Mouse (Mus musculus): ENCODE results near the gene Ralgapb. TPM values are rescaled to one million over a fixed set of nuclear protein-coding genes. Genes with fewer than 3 reads are reported as not detected.
"Not testable (repeated sequence)": the region's sequence is repeated elsewhere in the genome, so short reads cannot be mapped to it uniquely, and the experiment has no call there.

Gene Ralgapb
- polyA plus RNA-seq, 1 experiment from 2014 or later, result 20.3 TPM

DNA sequence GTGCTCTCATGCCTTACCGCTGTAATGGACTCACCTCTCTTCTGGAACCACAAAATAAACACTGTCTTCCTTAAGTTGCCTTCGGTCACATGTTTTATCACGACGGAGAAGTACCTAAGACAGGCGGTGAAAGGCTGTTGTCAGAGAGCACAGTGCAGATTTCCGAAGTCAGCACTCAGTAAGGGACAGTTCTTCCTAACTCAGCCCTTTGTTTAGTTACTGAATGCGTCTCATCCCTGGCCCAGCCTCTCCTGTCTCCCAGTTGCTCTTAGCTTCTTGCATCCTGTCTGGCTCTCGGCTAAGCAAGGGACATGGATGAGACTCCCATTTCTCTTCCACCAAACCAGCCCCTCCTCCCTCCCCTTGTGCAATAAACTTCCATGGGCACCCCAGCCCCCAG, 23.6 kb upstream of the Ralgapb start:
- 29% methylated on average over 8 of the region's 8 CpGs for WGBS

GRCm38 (mm10) chr2:158389421-158389820, 20.2 kb upstream of the Ralgapb start:
- no peak overlapping the region for H3K9ac ChIP-seq (ENCODE audit: low read length)
- no peak overlapping the region for H3K4me2 ChIP-seq (ENCODE audit: low read length)
- DNase-seq (ENCODE audit: low spot score) (peak; percentile 25), ATAC-seq (replicated peaks; ENCODE audit: low FRiP score, low TSS enrichment, low read depth) (no peak)
- H3K27ac ChIP-seq (ENCODE audit: low read depth), result no peak overlapping the region
- no peaks in the 10 kb centered on the region for H3K9me3 ChIP-seq (ENCODE audit: control insufficient read depth, low read length)
- no peaks in the 10 kb centered on the region for H3K36me3 ChIP-seq (ENCODE audit: control insufficient read depth, insufficient read depth, low read length)
- 91% methylated on average over 7 of the region's 7 CpGs for WGBS
- H3K4me3 ChIP-seq (ENCODE audit: low read depth, low read length), result no peak overlapping the region
- H3K4me1 ChIP-seq (replicated peaks; ENCODE audit: control insufficient read depth, insufficient read depth, low read length), result no peaks in the 10 kb centered on the region
- no peaks in the 10 kb centered on the region for H3K27me3 ChIP-seq (replicated peaks; ENCODE audit: control insufficient read depth, insufficient read depth, low read length)

More for the DNA sequence above, 23.6 kb upstream of the Ralgapb start:
- no peaks in the 10 kb centered on the region for H3K27me3 ChIP-seq (replicated peaks; ENCODE audit: control insufficient read depth, insufficient read depth, low read length)
- no peak overlapping the region for H3K9ac ChIP-seq (ENCODE audit: low read length)
- no peaks in the 10 kb centered on the region for H3K36me3 ChIP-seq (ENCODE audit: control insufficient read depth, insufficient read depth, low read length)
- ATAC-seq (replicated peaks; ENCODE audit: low FRiP score, low TSS enrichment, low read depth), result no peak
- DNase-seq (ENCODE audit: low spot score), result peak; percentile 49
- H3K4me1 ChIP-seq (replicated peaks; ENCODE audit: control insufficient read depth, insufficient read depth, low read length), result no peaks in the 10 kb centered on the region
- H3K4me3 ChIP-seq (ENCODE audit: low read depth, low read length), result no peak overlapping the region
- no peaks in the 10 kb centered on the region for H3K9me3 ChIP-seq (ENCODE audit: control insufficient read depth, low read length)
- H3K4me2 ChIP-seq (ENCODE audit: low read length), result no peak overlapping the region
- no peak overlapping the region for H3K27ac ChIP-seq (ENCODE audit: low read depth)

- H3K4me1 ChIP-seq (replicated peaks; ENCODE audit: control insufficient read depth, insufficient read depth, low read length), result no peaks in the 10 kb centered on the region
- H3K4me3 ChIP-seq (ENCODE audit: low read depth, low read length), result no peak overlapping the region
- H3K9me3 ChIP-seq (ENCODE audit: control insufficient read depth, low read length), result no peaks in the 10 kb centered on the region
- ATAC-seq (replicated peaks; ENCODE audit: low FRiP score, low TSS enrichment, low read depth), result no peak
- no peak overlapping the region for H3K4me2 ChIP-seq (ENCODE audit: low read length)
- H3K27me3 ChIP-seq (replicated peaks; ENCODE audit: control insufficient read depth, insufficient read depth, low read length), result no peaks in the 10 kb centered on the region
- no peak overlapping the region for H3K27ac ChIP-seq (ENCODE audit: low read depth)
- H3K36me3 ChIP-seq (ENCODE audit: control insufficient read depth, insufficient read depth, low read length), result no peaks in the 10 kb centered on the region
- 86% methylated on average over 6 of the region's 6 CpGs for WGBS
- H3K9ac ChIP-seq (ENCODE audit: low read length), result no peak overlapping the region
- no peak for DNase-seq (ENCODE audit: low spot score)
Measured at GRCm38 (mm10) chr2:158396369-158396768, 13.3 kb upstream of the Ralgapb start.

- not testable (repeated sequence) for DNase-seq (ENCODE audit: low spot score); H3K4me3 ChIP-seq (ENCODE audit: low read depth, low read length); H3K4me2 ChIP-seq (ENCODE audit: low read length); H3K4me1 ChIP-seq (replicated peaks; ENCODE audit: control insufficient read depth, insufficient read depth, low read length); H3K9ac ChIP-seq (ENCODE audit: low read length); H3K9me3 ChIP-seq (ENCODE audit: control insufficient read depth, low read length); H3K36me3 ChIP-seq (ENCODE audit: control insufficient read depth, insufficient read depth, low read length); H3K27me3 ChIP-seq (replicated peaks; ENCODE audit: control insufficient read depth, insufficient read depth, low read length); H3K27ac ChIP-seq (ENCODE audit: low read depth)
- 49% methylated on average over 13 of the region's 13 CpGs for WGBS
- ATAC-seq (replicated peaks; ENCODE audit: low FRiP score, low TSS enrichment, low read depth), result peak; percentile 53; the same call in 1 of the 2 replicates
Measured at GRCm38 (mm10) chr2:158397140-158397539, 12.5 kb upstream of the Ralgapb start.

DNA sequence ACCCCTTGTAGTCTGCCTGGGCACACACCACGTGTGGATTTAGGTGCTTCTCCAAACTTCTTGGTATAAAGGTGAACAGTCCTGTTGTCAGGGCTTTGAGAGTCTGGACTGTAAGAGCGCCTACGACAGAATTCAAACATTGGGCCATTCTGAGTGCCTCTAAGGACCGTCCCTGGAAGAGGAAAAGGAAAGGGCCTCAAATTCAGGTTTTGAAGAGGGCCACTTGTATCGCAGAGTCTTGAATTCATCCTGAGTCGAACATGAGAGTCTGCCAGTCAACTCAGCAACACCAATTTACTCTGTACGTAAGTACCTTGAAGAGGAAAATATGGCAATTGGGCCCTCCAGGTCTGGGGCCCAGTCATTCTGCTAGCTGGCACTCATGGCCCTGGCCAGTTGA, 6.7 kb upstream of the Ralgapb start:
- no peak overlapping the region for H3K4me2 ChIP-seq (ENCODE audit: low read length)
- no peaks in the 10 kb centered on the region for H3K27me3 ChIP-seq (replicated peaks; ENCODE audit: control insufficient read depth, insufficient read depth, low read length)
- no peaks in the 10 kb centered on the region for H3K36me3 ChIP-seq (ENCODE audit: control insufficient read depth, insufficient read depth, low read length)
- H3K4me3 ChIP-seq (ENCODE audit: low read depth, low read length), result no peak overlapping the region
- ATAC-seq (replicated peaks; ENCODE audit: low FRiP score, low TSS enrichment, low read depth) (no peak), DNase-seq (ENCODE audit: low spot score) (no peak)
- WGBS, result 83% methylated on average over 7 of the region's 7 CpGs
- H3K4me1 ChIP-seq (replicated peaks; ENCODE audit: control insufficient read depth, insufficient read depth, low read length), result no peaks in the 10 kb centered on the region
- no peaks in the 10 kb centered on the region for H3K9me3 ChIP-seq (ENCODE audit: control insufficient read depth, low read length)
- H3K9ac ChIP-seq (ENCODE audit: low read length), result no peak overlapping the region
- H3K27ac ChIP-seq (ENCODE audit: low read depth), result no peak overlapping the region

GRCm38 (mm10) chr2:158408997-158409594, 552 bp upstream of the Ralgapb start:
- ATAC-seq (replicated peaks; ENCODE audit: low FRiP score, low TSS enrichment, low read depth), result peak; percentile 14
- peak overlapping the region; percentile 67 for H3K4me3 ChIP-seq (ENCODE audit: low read depth, low read length)
- H3K27me3 ChIP-seq (replicated peaks; ENCODE audit: control insufficient read depth, insufficient read depth, low read length), result no peaks in the 10 kb centered on the region
- H3K4me2 ChIP-seq (ENCODE audit: low read length), result peak overlapping the region; percentile 65
- H3K27ac ChIP-seq (ENCODE audit: low read depth), result no peak overlapping the region
- H3K9me3 ChIP-seq (ENCODE audit: control insufficient read depth, low read length), result no peaks in the 10 kb centered on the region
- H3K9ac ChIP-seq (ENCODE audit: low read length), result peak overlapping the region; percentile 29
- H3K4me1 ChIP-seq (replicated peaks; ENCODE audit: control insufficient read depth, insufficient read depth, low read length), result peaks cover 10% of the 10 kb centered on the region
- H3K36me3 ChIP-seq (ENCODE audit: control insufficient read depth, insufficient read depth, low read length), result no peaks in the 10 kb centered on the region
- 21% methylated on average over 14 of the region's 14 CpGs for WGBS
- no peak for DNase-seq (ENCODE audit: low spot score)

DNA sequence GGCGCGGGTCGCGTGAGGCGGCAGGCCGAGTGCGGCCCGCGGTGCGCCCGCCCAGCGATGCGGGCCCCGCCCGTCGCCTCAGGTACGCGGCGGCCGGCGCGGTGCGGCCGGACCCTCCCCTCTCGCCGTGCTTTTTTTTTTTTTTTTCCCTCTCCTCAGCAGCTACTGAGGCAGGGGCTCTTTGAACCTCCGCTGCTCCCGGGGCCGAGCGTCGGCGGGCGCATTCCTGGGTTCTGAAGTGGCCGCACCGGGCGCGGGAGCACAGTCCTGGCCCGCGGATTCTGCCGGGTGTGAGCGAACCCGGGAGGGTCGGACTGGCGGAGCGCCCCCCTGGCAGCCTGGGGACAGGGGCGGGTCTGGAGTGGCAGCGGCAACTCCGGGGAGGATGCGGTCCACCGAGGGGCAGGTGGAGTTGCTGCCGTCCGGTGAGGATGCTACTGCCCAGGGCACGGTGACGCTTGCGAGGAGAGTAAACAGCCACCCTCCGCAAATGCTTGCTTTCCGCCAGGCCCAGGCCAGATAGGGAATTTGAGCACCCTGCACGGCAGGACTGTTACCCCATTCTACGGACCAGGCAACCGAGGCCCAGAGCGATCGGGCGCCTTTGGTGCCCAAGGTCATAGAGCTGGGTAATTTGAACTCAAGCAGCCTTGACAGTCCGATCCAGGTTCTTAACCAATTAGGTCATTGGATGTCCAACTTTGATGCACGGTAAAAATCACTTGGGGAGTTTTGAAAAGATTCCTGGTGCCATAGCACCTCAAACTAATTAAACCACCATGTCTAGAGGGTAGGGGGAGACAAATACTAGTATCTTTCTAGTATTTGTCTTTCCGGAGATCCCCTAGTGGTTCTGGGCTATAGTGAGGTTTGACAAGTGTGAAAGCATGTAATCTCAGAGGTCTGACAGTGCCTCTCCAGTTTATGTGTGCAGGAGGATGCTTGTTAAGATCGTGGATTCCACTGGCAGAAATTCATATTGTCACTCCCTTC, 670 bp downstream of the Ralgapb start:
- peak overlapping the region; percentile 76 for H3K9ac ChIP-seq (ENCODE audit: low read length)
- H3K9me3 ChIP-seq (ENCODE audit: control insufficient read depth, low read length), result no peaks in the 10 kb centered on the region
- no peaks in the 10 kb centered on the region for H3K27me3 ChIP-seq (replicated peaks; ENCODE audit: control insufficient read depth, insufficient read depth, low read length)
- peak; percentile 72 for DNase-seq (ENCODE audit: low spot score)
- 3% methylated on average over 30 of the region's 67 CpGs for WGBS
- peak; percentile 75 for ATAC-seq (replicated peaks; ENCODE audit: low FRiP score, low TSS enrichment, low read depth)
- peak overlapping the region; percentile 57 for H3K27ac ChIP-seq (ENCODE audit: low read depth)
- peak overlapping the region; percentile 93 for H3K4me2 ChIP-seq (ENCODE audit: low read length)
- H3K4me1 ChIP-seq (replicated peaks; ENCODE audit: control insufficient read depth, insufficient read depth, low read length), result peaks cover 10% of the 10 kb centered on the region
- H3K36me3 ChIP-seq (ENCODE audit: control insufficient read depth, insufficient read depth, low read length), result no peaks in the 10 kb centered on the region
- peak overlapping the region; percentile 67 for H3K4me3 ChIP-seq (ENCODE audit: low read depth, low read length)

DNA sequence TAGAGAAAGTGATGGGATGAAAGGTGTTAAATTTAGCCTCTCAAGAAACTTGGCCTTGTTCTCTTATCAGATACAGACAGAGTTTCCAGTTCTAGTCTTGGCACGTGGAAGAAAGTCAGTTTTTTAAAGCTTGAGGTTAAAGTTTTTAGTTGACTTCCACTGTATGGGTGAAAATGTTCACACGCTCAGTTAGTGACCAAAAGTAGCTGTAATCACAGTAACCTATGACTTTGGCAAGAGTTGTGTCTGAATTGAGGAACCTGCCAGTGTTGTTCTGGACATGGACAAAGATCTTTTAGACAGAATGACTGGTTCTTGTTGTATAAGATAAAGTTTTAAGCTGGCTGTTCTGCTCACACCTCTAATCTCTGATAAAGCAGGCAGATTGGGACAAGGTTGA, 3.6 kb downstream of the Ralgapb start:
- Histone ChIP-seq H3K36me3 (ENCODE audit: control insufficient read depth, insufficient read depth, low read length) (no peaks in the 10 kb centered on the region), H3K4me2 (ENCODE audit: low read length) (no peak overlapping the region), H3K9me3 (ENCODE audit: control insufficient read depth, low read length) (no peaks in the 10 kb centered on the region), H3K9ac (ENCODE audit: low read length) (no peak overlapping the region), H3K27me3 (replicated peaks; ENCODE audit: control insufficient read depth, insufficient read depth, low read length) (no peaks in the 10 kb centered on the region), H3K4me3 (ENCODE audit: low read depth, low read length) (no peak overlapping the region), H3K27ac (ENCODE audit: low read depth) (no peak overlapping the region), H3K4me1 (replicated peaks; ENCODE audit: control insufficient read depth, insufficient read depth, low read length) (peaks cover 10% of the 10 kb centered on the region)
- ATAC-seq (replicated peaks; ENCODE audit: low FRiP score, low TSS enrichment, low read depth), result no peak
- WGBS, result 77% methylated on average over 2 of the region's 2 CpGs
- no peak for DNase-seq (ENCODE audit: low spot score)

Data from intestine, embryonic 14.5 days (tissue).